Mouse (Mus musculus) brain, embryonic 14.5 days (tissue): Measurements from ENCODE around the gene Cnot11.

ENCODE experiments used
- CTCF ChIP-seq: fragments of 200-500 bp; IDR thresholded peaks from 2 replicates; pipeline ENCODE4 v1.5.1; 2012; ENCODE audit warnings: inconsistent platforms, mild to moderate bottlenecking, moderate library complexity, borderline replicate concordance; ENCODE audit not compliant: insufficient read depth, insufficient read length; ENCODE audit errors: extremely low read depth
- POLR2A ChIP-seq: fragments of 200-500 bp; IDR thresholded peaks from 2 replicates; pipeline ENCODE4 v1.6.1; 2012; ENCODE audit warnings: mild to moderate bottlenecking, inconsistent platforms, borderline replicate concordance; ENCODE audit not compliant: poor library complexity, insufficient read depth, insufficient read length, severe bottlenecking; ENCODE audit errors: extremely low read depth

DNA sequence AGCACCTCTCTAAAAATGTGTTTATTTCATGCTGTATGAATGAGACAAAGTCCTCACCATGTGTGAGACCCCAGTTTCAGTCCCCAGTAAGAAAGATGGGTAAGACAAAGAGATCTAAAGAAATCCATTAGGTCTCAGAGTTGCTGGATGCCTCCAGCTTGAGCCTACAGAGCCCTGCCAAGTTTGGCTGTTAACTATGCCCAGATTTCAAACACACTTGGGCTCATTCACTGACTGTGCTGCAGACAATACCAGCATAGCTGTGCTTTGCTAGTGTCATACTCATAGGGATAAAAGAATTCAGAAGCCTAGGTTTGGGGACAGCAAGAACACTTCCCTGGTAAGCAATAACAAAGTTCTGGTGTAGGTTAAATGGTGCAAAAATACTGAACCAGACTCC lies 33.3 kb downstream of the Cnot11 start:
- TF ChIP-seq POLR2A (no peak), CTCF (no peak)
